Mouse (Mus musculus): ENCODE results near the gene Rgl1. TPM values are rescaled to one million over a fixed set of nuclear protein-coding genes. Genes with fewer than 3 reads are reported as not detected.

Rgl1 gene
- total RNA-seq (2021), result 100 to 1,000 TPM; 103 to 105 TPM
- long read RNA-seq, experiment 1, full-length matches to known transcripts, result 18 of 78 reads
- long read RNA-seq, experiment 1, partial matches to known transcripts, result 18 of 78 reads
- long read RNA-seq, experiment 1, other reads (novel, unspliced or antisense), result 42 of 78 reads
- long read RNA-seq, experiment 2, full-length matches to known transcripts, result 20 of 67 reads
- long read RNA-seq, experiment 2, partial matches to known transcripts, result 14 of 67 reads
- long read RNA-seq, experiment 2, other reads (novel, unspliced or antisense), result 33 of 67 reads

GRCm38 (mm10) chr1:152766032-152766772, at the start of gene Rgl1, which contains the start of gene Arpc5:
Gene Rgl1 (minus strand): TSS chr1:152766351.
Gene Arpc5 (plus strand): TSS chr1:152766542.
- intact Hi-C loops (cut with DNase I), result loop anchor here (5.0 kb wide), 2 partner anchors 71 to 136 kb away; partner anchors contain the start of gene Smg7
- DNase-seq (ENCODE audit: low spot score in 2 of 2), result peak; percentile 97 to 98

GRCm38 (mm10) chr1:152815265-152815701, 49.1 kb upstream of the Rgl1 start:
- intact Hi-C loops (cut with DNase I), result no loop called here
- no peak for DNase-seq (ENCODE audit: low spot score in 2 of 2)

GRCm38 (mm10) chr1:152810533-152811439, 44.6 kb upstream of the Rgl1 start:
- intact Hi-C loops (cut with DNase I), result no loop called here
- no peak for DNase-seq (ENCODE audit: low spot score in 2 of 2)

- intact Hi-C loops (cut with DNase I), result no loop called here
- DNase-seq (ENCODE audit: low spot score in 2 of 2), result no peak
Observed at GRCm38 (mm10) chr1:152809541-152810252, 43.5 kb upstream of the Rgl1 start.

GRCm38 (mm10) chr1:152808392-152808680, 42.2 kb upstream of the Rgl1 start:
- intact Hi-C loops (cut with DNase I), result no loop called here
- DNase-seq (ENCODE audit: low spot score in 2 of 2), result no peak

GRCm38 (mm10) chr1:152807619-152808391, 41.7 kb upstream of the Rgl1 start:
- intact Hi-C loops (cut with DNase I), result no loop called here
- DNase-seq (ENCODE audit: low spot score in 2 of 2), result no peak

GRCm38 (mm10) chr1:152804907-152805306, 38.8 kb upstream of the Rgl1 start:
- intact Hi-C loops (cut with DNase I), result no loop called here
- DNase-seq (ENCODE audit: low spot score in 2 of 2), result no peak

GRCm38 (mm10) chr1:152800633-152801176, 34.6 kb upstream of the Rgl1 start:
- intact Hi-C loops (cut with DNase I), result no loop called here
- no peak for DNase-seq (ENCODE audit: low spot score in 2 of 2)

GRCm38 (mm10) chr1:152799897-152800296, 33.7 kb upstream of the Rgl1 start, which contains the start of gene Ncf2:
Gene Ncf2 (plus strand): TSS chr1:152800194.
- DNase-seq (ENCODE audit: low spot score in 2 of 2), result peak in 1 of 2 experiments; percentile 20
- intact Hi-C loops (cut with DNase I), result no loop called here

- no peak for DNase-seq (ENCODE audit: low spot score in 2 of 2)
- intact Hi-C loops (cut with DNase I), result no loop called here
Observed at GRCm38 (mm10) chr1:152798125-152798524, 32.0 kb upstream of the Rgl1 start.

- intact Hi-C loops (cut with DNase I), result no loop called here
- DNase-seq (ENCODE audit: low spot score in 2 of 2), result no peak
Observed at GRCm38 (mm10) chr1:152796683-152797263, 30.6 kb upstream of the Rgl1 start.

GRCm38 (mm10) chr1:152795688-152796255, 29.6 kb upstream of the Rgl1 start:
- DNase-seq (ENCODE audit: low spot score in 2 of 2), result no peak
- intact Hi-C loops (cut with DNase I), result no loop called here

- DNase-seq (ENCODE audit: low spot score in 2 of 2), result no peak
- intact Hi-C loops (cut with DNase I), result loop anchor here (5.0 kb wide), 1 partner anchor 109 kb away; the partner anchor contains the start of gene Smg7
Observed at GRCm38 (mm10) chr1:152793495-152794130, 27.5 kb upstream of the Rgl1 start.

GRCm38 (mm10) chr1:152792736-152793494, 26.8 kb upstream of the Rgl1 start:
- intact Hi-C loops (cut with DNase I), result loop anchor here (5.0 kb wide), 1 partner anchor 109 kb away; the partner anchor contains the start of gene Smg7
- DNase-seq (ENCODE audit: low spot score in 2 of 2), result peak; percentile 40 to 71

- DNase-seq (ENCODE audit: low spot score in 2 of 2), result no peak
- intact Hi-C loops (cut with DNase I), result loop anchor here (5.0 kb wide), 1 partner anchor 111 kb away; the partner anchor contains the start of gene Smg7
Observed at GRCm38 (mm10) chr1:152791269-152791668, 25.1 kb upstream of the Rgl1 start.

GRCm38 (mm10) chr1:152790821-152791220, 24.7 kb upstream of the Rgl1 start:
- intact Hi-C loops (cut with DNase I), result loop anchor here (5.0 kb wide), 1 partner anchor 111 kb away; the partner anchor contains the start of gene Smg7
- no peak for DNase-seq (ENCODE audit: low spot score in 2 of 2)
